Mouse (Mus musculus): ENCODE data around the gene Flrt1. TPM values are rescaled to one million over a fixed set of nuclear protein-coding genes. Genes with fewer than 3 reads are reported as not detected.

Gene Flrt1
- polyA plus RNA-seq, 1 experiment: not detected

DNA sequence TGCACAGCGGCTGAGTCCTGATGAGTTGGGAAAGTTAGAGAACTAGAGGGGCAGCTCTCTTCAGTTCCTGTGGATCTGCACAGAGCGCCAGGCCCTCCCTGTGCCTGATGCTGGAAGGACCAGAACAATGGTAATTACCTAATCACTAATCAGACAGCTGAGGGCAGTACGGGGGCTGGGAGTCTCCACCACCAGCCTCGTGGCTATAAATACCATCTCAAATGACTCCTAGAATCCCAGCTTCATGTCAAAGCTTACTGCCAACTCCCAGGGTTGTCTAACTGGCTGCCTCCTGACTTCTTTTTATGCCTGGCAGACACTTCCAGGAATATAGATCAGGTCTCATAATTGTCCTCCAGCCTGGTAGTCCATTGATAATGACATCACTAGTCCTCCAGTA is 60.8 kb downstream of the Flrt1 start:
- no peak for TF ChIP-seq POLR2A (IDR thresholded peaks at IDR 0.05; ENCODE audit: insufficient read depth, low read depth, low read length)
- TF ChIP-seq CTCF (IDR thresholded peaks at IDR 0.05; ENCODE audit: insufficient read depth, low read depth, low read length): no peak

DNA sequence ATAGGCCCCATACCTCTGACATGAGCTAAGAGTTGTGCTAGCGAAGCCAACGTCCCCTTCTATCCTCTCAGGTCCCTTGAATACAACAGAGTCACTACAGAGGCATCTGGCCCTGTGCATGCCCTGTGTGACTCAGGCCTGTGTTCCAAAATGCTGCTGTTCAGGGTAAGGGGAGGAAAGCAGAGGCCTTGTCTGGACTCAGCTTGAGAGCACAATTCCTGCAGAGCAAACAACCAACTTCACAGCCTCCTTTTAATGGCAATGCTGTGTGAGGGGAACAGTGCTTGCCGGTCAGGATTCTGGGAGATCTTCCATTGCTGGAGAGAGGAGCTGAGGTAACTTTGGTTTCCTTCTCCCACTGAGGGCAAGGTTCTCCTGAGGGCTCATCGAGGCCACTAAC is 61.2 kb downstream of the Flrt1 start:
- peaks cover 21% of the 10 kb centered on the region for H3K4me1 ChIP-seq (ENCODE audit: control insufficient read depth, insufficient read depth, low read length)
- 44% methylated on average over 4 of the region's 4 CpGs for WGBS
- H3K27ac ChIP-seq (ENCODE audit: insufficient read depth, low read depth, low read length): peak overlapping the region; percentile 84
- TF ChIP-seq POLR2A (IDR thresholded peaks at IDR 0.05; ENCODE audit: insufficient read depth, low read depth, low read length) (no peak), CTCF (IDR thresholded peaks at IDR 0.05; ENCODE audit: insufficient read depth, low read depth, low read length) (no peak)
- H3K4me3 ChIP-seq (ENCODE audit: insufficient read depth, low read depth, low read length): no peak overlapping the region

More for the DNA sequence above, 60.8 kb downstream of the Flrt1 start:
- Histone ChIP-seq H3K4me3 (ENCODE audit: insufficient read depth, low read depth, low read length) (no peak overlapping the region), H3K4me1 (ENCODE audit: control insufficient read depth, insufficient read depth, low read length) (peaks cover 21% of the 10 kb centered on the region), H3K27ac (ENCODE audit: insufficient read depth, low read depth, low read length) (peak overlapping the region; percentile 84)
- 21% methylated on average over 4 of the region's 4 CpGs for WGBS

Other genes starting within 250 kb of the Flrt1 start
- not detected in 2 replicates for gene Ccdc88b, start 247.5 kb downstream of the Flrt1 start, polyA plus RNA-seq (2012; ENCODE audit: insufficient read depth, insufficient read length, low replicate concordance, missing spikeins)
- gene Trmt112, start 196.0 kb downstream of the Flrt1 start, polyA plus RNA-seq (2012; ENCODE audit: insufficient read depth, insufficient read length, low replicate concordance, missing spikeins): not detected in 2 replicates
- gene Prdx5, start 195.6 kb downstream of the Flrt1 start, polyA plus RNA-seq (2012; ENCODE audit: insufficient read depth, insufficient read length, low replicate concordance, missing spikeins): not detected in 2 replicates
- not detected in 2 replicates for gene Esrra, start 183.9 kb downstream of the Flrt1 start, polyA plus RNA-seq (2012; ENCODE audit: insufficient read depth, insufficient read length, low replicate concordance, missing spikeins)
- not detected in 2 replicates for gene Catsperz, start 180.3 kb downstream of the Flrt1 start, polyA plus RNA-seq (2012; ENCODE audit: insufficient read depth, insufficient read length, low replicate concordance, missing spikeins)
- gene Kcnk4, start 171.2 kb downstream of the Flrt1 start, polyA plus RNA-seq (2012; ENCODE audit: insufficient read depth, insufficient read length, low replicate concordance, missing spikeins): not detected in 2 replicates
- gene Bad, start 163.9 kb downstream of the Flrt1 start, polyA plus RNA-seq (2012; ENCODE audit: insufficient read depth, insufficient read length, low replicate concordance, missing spikeins): not detected in 2 replicates
- not detected in 2 replicates for gene Gpr137, start 163.2 kb downstream of the Flrt1 start, polyA plus RNA-seq (2012; ENCODE audit: insufficient read depth, insufficient read length, low replicate concordance, missing spikeins)
- not detected in 2 replicates for gene Ppp1r14b, start 130.8 kb downstream of the Flrt1 start, polyA plus RNA-seq (2012; ENCODE audit: insufficient read depth, insufficient read length, low replicate concordance, missing spikeins)
- not detected in 2 replicates for gene Plcb3, start 129.3 kb downstream of the Flrt1 start, polyA plus RNA-seq (2012; ENCODE audit: insufficient read depth, insufficient read length, low replicate concordance, missing spikeins)
- gene Fkbp2, start 125.2 kb downstream of the Flrt1 start, polyA plus RNA-seq (2012; ENCODE audit: insufficient read depth, insufficient read length, low replicate concordance, missing spikeins): not detected in 2 replicates
- gene Vegfb, start 118.1 kb downstream of the Flrt1 start, polyA plus RNA-seq (2012; ENCODE audit: insufficient read depth, insufficient read length, low replicate concordance, missing spikeins): not detected in 2 replicates
- gene Dnajc4, start 113.2 kb downstream of the Flrt1 start, polyA plus RNA-seq (2012; ENCODE audit: insufficient read depth, insufficient read length, low replicate concordance, missing spikeins): not detected in 2 replicates
- not detected in 2 replicates for gene Nudt22, start 109.6 kb downstream of the Flrt1 start, polyA plus RNA-seq (2012; ENCODE audit: insufficient read depth, insufficient read length, low replicate concordance, missing spikeins)
- gene Trpt1, start 109.6 kb downstream of the Flrt1 start, polyA plus RNA-seq (2012; ENCODE audit: insufficient read depth, insufficient read length, low replicate concordance, missing spikeins): not detected in 2 replicates
- not detected in 2 replicates for gene Fermt3, start 86.3 kb downstream of the Flrt1 start, polyA plus RNA-seq (2012; ENCODE audit: insufficient read depth, insufficient read length, low replicate concordance, missing spikeins)
- gene Stip1, start 65.8 kb downstream of the Flrt1 start, polyA plus RNA-seq (2012; ENCODE audit: insufficient read depth, insufficient read length, low replicate concordance, missing spikeins): 145 and 219 TPM in 2 replicates
- not detected in 2 replicates for gene Macrod1, start 48.9 kb downstream of the Flrt1 start, polyA plus RNA-seq (2012; ENCODE audit: insufficient read depth, insufficient read length, low replicate concordance, missing spikeins)
- gene Otub1, start 100.6 kb upstream of the Flrt1 start, polyA plus RNA-seq (2012; ENCODE audit: insufficient read depth, insufficient read length, low replicate concordance, missing spikeins): not detected in 2 replicates
- not detected in 2 replicates for gene Cox8a, start 111.9 kb upstream of the Flrt1 start, polyA plus RNA-seq (2012; ENCODE audit: insufficient read depth, insufficient read length, low replicate concordance, missing spikeins)
- not detected in 2 replicates for gene Naa40, start 135.5 kb upstream of the Flrt1 start, polyA plus RNA-seq (2012; ENCODE audit: insufficient read depth, insufficient read length, low replicate concordance, missing spikeins)
- gene Rcor2, start 161.6 kb upstream of the Flrt1 start, polyA plus RNA-seq (2012; ENCODE audit: insufficient read depth, insufficient read length, low replicate concordance, missing spikeins): not detected in 2 replicates
- gene Mark2, start 236.1 kb upstream of the Flrt1 start, polyA plus RNA-seq (2012; ENCODE audit: insufficient read depth, insufficient read length, low replicate concordance, missing spikeins): not detected in 2 replicates

Measured in olfactory bulb, adult 2 months (tissue).